In genomic region chr7:4629586-4629985, GRCm38 (mm10) we compare ENCODE assay signal across 17 mouse cellular contexts. TPM values are rescaled to one million over a fixed set of nuclear protein-coding genes. Genes with fewer than 3 reads are reported as not detected.
A peak's percentile ranks its signal among the peaks of the same experiment; 100 is the strongest.
DNase-seq lines count a peak whose midpoint lies in the region; ATAC-seq lines count a peak whose summit lies in the region.
"Had no signal": no experiment of that assay in that cellular context is flagged by ENCODE, and none has a peak within 500 bp of the region (broad histone marks: within the 10 kb centered on the region; RNA-seq: fewer than 3 reads in every experiment).

No protein-coding gene starts in this region.

- WGBS in liver, embryonic 15.5 days (ENCODE audit: insufficient replicate concordance): 19% methylated on average over 5 of the region's 5 CpGs

- ATAC-seq in cerebellum, adult (ENCODE audit: insufficient number of reproducible peaks, low FRiP score, low TSS enrichment): no peak
- no peak for ATAC-seq in megakaryocyte, adult 5-6 weeks (ENCODE audit: poor library complexity, severe bottlenecking)
- ATAC-seq in erythroid progenitor cell, adult 5-6 weeks (replicated peaks; ENCODE audit: low FRiP score, poor library complexity, severe bottlenecking): peak; percentile 20
- peak; percentile 55 for ATAC-seq in liver, embryonic 15.5 days (ENCODE audit: insufficient read depth)

- no peaks in the 10 kb centered on the region for H3K27me3 ChIP-seq in megakaryocyte, embryonic 14.5 days (replicated peaks)
- H3K27me3 ChIP-seq in liver, embryonic 15.5 days: no peaks in the 10 kb centered on the region

- H3K36me3 ChIP-seq in megakaryocyte, embryonic 14.5 days (replicated peaks; ENCODE audit: low read length): peaks cover 91% of the 10 kb centered on the region
- H3K36me3 ChIP-seq in liver, embryonic 15.5 days (replicated peaks): peaks cover 54% of the 10 kb centered on the region

- no peaks in the 10 kb centered on the region for H3K9me3 ChIP-seq in megakaryocyte, embryonic 14.5 days
- no peaks in the 10 kb centered on the region for H3K9me3 ChIP-seq in liver, embryonic 15.5 days (replicated peaks)
- H3K9me3 ChIP-seq: limb, embryonic 10.5 days had no signal

- H3K4me3 ChIP-seq in megakaryocyte, embryonic 14.5 days (replicated peaks): peak overlapping the region; percentile 3
- peak overlapping the region; percentile 64 for H3K4me3 ChIP-seq in liver, embryonic 15.5 days (replicated peaks)
- H3K4me3 ChIP-seq: heart, adult 2 months; limb, embryonic 10.5 days had no signal

- peak; percentile 41 to 55 for DNase-seq in cerebellum, adult 18-20 months
- DNase-seq in gastrocnemius, adult 8-10 months (ENCODE audit: low spot score in 2 of 2): no peak
- no peak for DNase-seq in right cerebral cortex, postnatal 4 days
- DNase-seq: adrenal gland, postnatal 25 days; heart, adult 2 months; retina, postnatal 1 day; thymus, postnatal 25 days had no signal

- peak overlapping the region; percentile 77 for H3K4me2 ChIP-seq in liver, embryonic 15.5 days
- H3K4me2 ChIP-seq: hindbrain, embryonic 14.5 days had no signal

- peaks cover 89% of the 10 kb centered on the region for H3K4me1 ChIP-seq in megakaryocyte, embryonic 14.5 days
- peaks cover 65% of the 10 kb centered on the region for H3K4me1 ChIP-seq in liver, embryonic 15.5 days (replicated peaks)
- H3K4me1 ChIP-seq: limb, embryonic 10.5 days had no signal

- H3K9ac ChIP-seq in liver, embryonic 15.5 days: peak overlapping the region; percentile 67
- H3K9ac ChIP-seq: hindbrain, embryonic 14.5 days had no signal

- peak overlapping the region; percentile 97 for H3K27ac ChIP-seq in liver, embryonic 15.5 days (replicated peaks)
- H3K27ac ChIP-seq: heart, adult 2 months; hindbrain, embryonic 14.5 days; limb, embryonic 10.5 days; macrophage had no signal

RNA-seq across cellular contexts. Expression of gene Tmem86b, which starts 1.6 kb away (rescaled TPM):
- polyA plus RNA-seq in megakaryocyte, embryonic 14.5 days (2012; ENCODE audit: insufficient read depth, low replicate concordance): 5.3 and 15.1 TPM in 2 replicates
- total RNA-seq in megakaryocyte, adult 5-6 weeks (2015): 8.9 and 10.7 TPM in 2 replicates
- total RNA-seq in megakaryocyte, adult 5-6 weeks (2017): 13.6 and 22.1 TPM in 2 replicates
- total RNA-seq in erythroid progenitor cell, adult 5-6 weeks (2015; ENCODE audit: low replicate concordance): 72.1 and 91.0 TPM in 2 replicates
- total RNA-seq in erythroid progenitor cell, adult 5-6 weeks (2017; ENCODE audit: low replicate concordance): 37.6 and 45.8 TPM in 2 replicates
- 34.4 and 39.1 TPM in 2 replicates for polyA plus RNA-seq in liver, embryonic 15.5 days (2015; fragmentation: Nextera tagmentation; extraction: Ambion mirVana)
- 1 to 10 TPM; 1.4 to 2.3 (median 2.0) TPM for total RNA-seq in gastrocnemius, adult 8-10 months (2022)

RNA-seq across cellular contexts. Expression of gene Ptprh, which starts 25.7 kb away (rescaled TPM):
- 0.16 TPM in 1 of 2 replicates, not detected in the other for polyA plus RNA-seq in megakaryocyte, embryonic 14.5 days (2012; ENCODE audit: insufficient read depth, low replicate concordance)
- not detected in 2 replicates for total RNA-seq in megakaryocyte, adult 5-6 weeks (2015)
- total RNA-seq in megakaryocyte, adult 5-6 weeks (2017): not detected in 2 replicates
- total RNA-seq in erythroid progenitor cell, adult 5-6 weeks (2015; ENCODE audit: low replicate concordance): not detected in 2 replicates
- total RNA-seq in erythroid progenitor cell, adult 5-6 weeks (2017; ENCODE audit: low replicate concordance): not detected in 2 replicates
- polyA plus RNA-seq in liver, embryonic 15.5 days (2015; fragmentation: Nextera tagmentation; extraction: Ambion mirVana): not detected in 2 replicates
- total RNA-seq in gastrocnemius, adult 8-10 months (2022): not detected
- total RNA-seq: adrenal gland, postnatal 25 days; common myeloid progenitor, adult 5-6 weeks; heart, adult 2 months had no signal
- polyA plus RNA-seq: limb, embryonic 10.5 days; macrophage; stomach, embryonic 14.5 days had no signal

RNA-seq across cellular contexts. Expression of gene Ppp6r1, which starts 29.2 kb away (rescaled TPM):
- polyA plus RNA-seq in megakaryocyte, embryonic 14.5 days (2012; ENCODE audit: insufficient read depth, low replicate concordance): 361 and 465 TPM in 2 replicates
- total RNA-seq in megakaryocyte, adult 5-6 weeks (2015): 71.1 and 72.6 TPM in 2 replicates
- 85.6 and 101 TPM in 2 replicates for total RNA-seq in megakaryocyte, adult 5-6 weeks (2017)
- total RNA-seq in erythroid progenitor cell, adult 5-6 weeks (2015; ENCODE audit: low replicate concordance): 62.0 and 84.3 TPM in 2 replicates
- total RNA-seq in erythroid progenitor cell, adult 5-6 weeks (2017; ENCODE audit: low replicate concordance): 73.6 and 85.1 TPM in 2 replicates
- 6.5 and 8.1 TPM in 2 replicates for polyA plus RNA-seq in liver, embryonic 15.5 days (2015; fragmentation: Nextera tagmentation; extraction: Ambion mirVana)
- total RNA-seq in gastrocnemius, adult 8-10 months (2022): 10 to 100 TPM; 48.2 to 53.4 (median 49.4) TPM

RNA-seq across cellular contexts. Expression of gene Hspbp1, which starts 55.3 kb away (rescaled TPM):
- polyA plus RNA-seq in megakaryocyte, embryonic 14.5 days (2012; ENCODE audit: insufficient read depth, low replicate concordance): 71.8 and 116 TPM in 2 replicates
- total RNA-seq in megakaryocyte, adult 5-6 weeks (2015): 12.7 and 16.9 TPM in 2 replicates
- 9.8 and 15.3 TPM in 2 replicates for total RNA-seq in megakaryocyte, adult 5-6 weeks (2017)
- total RNA-seq in erythroid progenitor cell, adult 5-6 weeks (2015; ENCODE audit: low replicate concordance): 4.0 and 32.3 TPM in 2 replicates
- 2.8 and 3.2 TPM in 2 replicates for total RNA-seq in erythroid progenitor cell, adult 5-6 weeks (2017; ENCODE audit: low replicate concordance)
- 54.4 and 58.1 TPM in 2 replicates for polyA plus RNA-seq in liver, embryonic 15.5 days (2015; fragmentation: Nextera tagmentation; extraction: Ambion mirVana)
- total RNA-seq in gastrocnemius, adult 8-10 months (2022): 10 to 100 TPM; 23.4 to 28.8 (median 24.4) TPM

Comparison
In these comparisons a context has a peak if more than half of its experiments do, and no peak if none do; other contexts are left out.
1. DNase-seq: peak in cerebellum, adult 18-20 months (2 of 2); none in gastrocnemius, adult 8-10 months (0 of 2) and right cerebral cortex, postnatal 4 days (single experiment).
2. ATAC-seq: peak in erythroid progenitor cell, adult 5-6 weeks (single experiment) and liver, embryonic 15.5 days (single experiment); none in cerebellum, adult (single experiment) and megakaryocyte, adult 5-6 weeks (single experiment).